Mouse (Mus musculus) E14TG2a.4 (cell line): ENCODE measurements around the gene Mrps10.

Experiments
- CTCF ChIP-seq: conservative IDR thresholded peaks from 2 replicates; pipeline ENCODE4 v1.5.1; 2014; ENCODE audit warnings: low read length
- NANOG ChIP-seq: IDR thresholded peaks from 2 replicates; pipeline ENCODE4 v1.6.1; 2014; ENCODE audit warnings: borderline replicate concordance, low read length, mixed read lengths
- POU5F1 ChIP-seq: IDR thresholded peaks from 2 replicates; pipeline ENCODE4 v1.6.1; 2014; ENCODE audit warnings: low read length, borderline replicate concordance

- peak; percentile 96 for TF ChIP-seq CTCF
- TF ChIP-seq POU5F1, result no peak
- no peak for TF ChIP-seq NANOG
Measured at GRCm38 (mm10) chr17:47386649-47387048, 18.0 kb downstream of the Mrps10 start.
